Mouse (Mus musculus): ENCODE measurements at regions not wholly inside any gene's neighbourhood (a gene's known extent, or its start where the extent isn't known, plus 50 kb on each side); places are given as distances from the start of the nearest gene placed in this dataset.

- Histone ChIP-seq H3K9me3 (no peaks in the 10 kb centered on the region), H3K4me3 (no peak overlapping the region), H3K27ac (no peak overlapping the region), H3K27me3 (ENCODE audit: poor library complexity, severe bottlenecking) (no peaks in the 10 kb centered on the region), H3K36me3 (replicated peaks) (no peaks in the 10 kb centered on the region), H3K4me1 (peaks cover 20% of the 10 kb centered on the region)
- DNase-seq (ENCODE audit: extremely low spot score, low spot score) = no peak
- 90% methylated on average over 6 of the region's 6 CpGs for WGBS
Measured at GRCm38 (mm10) chr10:91569046-91569445, 387.9 kb upstream of the Tmpo start.

- 0 out of 2 replicates have a peak overlapping the region, but pooled peaks have one; percentile 46 for H3K27ac ChIP-seq
- no peak for DNase-seq (ENCODE audit: extremely low spot score, low spot score)
- WGBS = 47% methylated on average over 7 of the region's 7 CpGs
Measured at GRCm38 (mm10) chr10:91566116-91566774, 385.1 kb upstream of the Tmpo start.

DNA sequence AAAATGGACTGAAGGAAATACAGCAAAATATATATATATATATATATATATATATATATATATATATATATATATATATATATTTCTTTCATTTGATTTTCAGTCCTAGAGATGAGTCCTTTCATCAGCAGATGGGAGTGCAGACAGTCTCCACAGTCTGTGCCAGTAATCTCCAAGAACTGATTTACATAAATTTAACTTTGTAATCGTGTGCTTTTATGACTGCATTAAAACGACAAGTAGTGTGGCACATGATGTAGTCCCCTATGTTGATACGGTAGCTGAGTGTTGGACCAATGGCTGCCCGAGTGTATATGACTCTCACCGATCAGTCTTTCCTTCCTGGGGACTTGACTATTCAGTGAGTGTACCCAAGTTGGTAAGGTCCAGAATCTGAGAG lies 378.2 kb upstream of the Tmpo start:
- H3K9me3 ChIP-seq = no peaks in the 10 kb centered on the region
- H3K27ac ChIP-seq = no peak overlapping the region
- 93% methylated on average over 5 of the region's 5 CpGs for WGBS
- H3K4me3 ChIP-seq = no peak overlapping the region
- H3K4me1 ChIP-seq = no peaks in the 10 kb centered on the region
- H3K36me3 ChIP-seq (replicated peaks) = no peaks in the 10 kb centered on the region
- DNase-seq (ENCODE audit: extremely low spot score, low spot score) = no peak
- H3K27me3 ChIP-seq (ENCODE audit: poor library complexity, severe bottlenecking) = no peaks in the 10 kb centered on the region

More at GRCm38 (mm10) chr10:91566116-91566774, 385.1 kb upstream of the Tmpo start:
- H3K27me3 ChIP-seq (ENCODE audit: poor library complexity, severe bottlenecking) = no peaks in the 10 kb centered on the region
- no peak overlapping the region for H3K4me3 ChIP-seq
- no peaks in the 10 kb centered on the region for H3K36me3 ChIP-seq (replicated peaks)
- H3K4me1 ChIP-seq = peaks cover 12% of the 10 kb centered on the region
- no peaks in the 10 kb centered on the region for H3K9me3 ChIP-seq

GRCm38 (mm10) chr10:91548071-91548470 lies 367.0 kb upstream of the Tmpo start:
- H3K4me3 ChIP-seq = no peak overlapping the region
- H3K4me1 ChIP-seq = peaks cover 25% of the 10 kb centered on the region
- no peaks in the 10 kb centered on the region for H3K36me3 ChIP-seq (replicated peaks)
- H3K27me3 ChIP-seq (ENCODE audit: poor library complexity, severe bottlenecking) = no peaks in the 10 kb centered on the region
- H3K9me3 ChIP-seq = no peaks in the 10 kb centered on the region
- no peak for DNase-seq (ENCODE audit: extremely low spot score, low spot score)
- no peak overlapping the region for H3K27ac ChIP-seq
- 71% methylated on average over 4 of the region's 4 CpGs for WGBS

DNA sequence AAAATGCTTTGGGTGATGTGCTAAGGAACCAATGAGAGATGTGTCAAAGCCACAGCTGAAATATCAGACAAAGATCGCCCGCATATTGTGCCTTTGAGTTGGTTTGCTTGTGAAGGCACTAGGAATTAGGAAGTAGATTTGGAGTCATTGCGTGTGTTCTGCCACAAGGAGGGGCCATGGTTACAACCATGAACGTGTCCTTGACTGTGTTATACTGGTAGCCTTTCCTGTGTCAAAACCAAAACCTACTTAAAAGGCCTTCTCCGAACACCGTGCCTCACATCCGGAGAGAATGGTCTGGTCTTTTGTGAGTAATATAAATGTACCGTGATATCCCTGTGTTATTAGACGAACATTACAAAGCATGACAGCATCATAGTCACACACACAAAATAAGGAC lies 365.0 kb upstream of the Tmpo start:
- Histone ChIP-seq H3K9me3 (no peaks in the 10 kb centered on the region), H3K4me3 (no peak overlapping the region), H3K27ac (no peak overlapping the region), H3K4me1 (peaks cover 39% of the 10 kb centered on the region), H3K27me3 (ENCODE audit: poor library complexity, severe bottlenecking) (no peaks in the 10 kb centered on the region), H3K36me3 (replicated peaks) (no peaks in the 10 kb centered on the region)
- 67% methylated on average over 9 of the region's 9 CpGs for WGBS
- peak; percentile 39 for DNase-seq (ENCODE audit: extremely low spot score, low spot score)

DNA sequence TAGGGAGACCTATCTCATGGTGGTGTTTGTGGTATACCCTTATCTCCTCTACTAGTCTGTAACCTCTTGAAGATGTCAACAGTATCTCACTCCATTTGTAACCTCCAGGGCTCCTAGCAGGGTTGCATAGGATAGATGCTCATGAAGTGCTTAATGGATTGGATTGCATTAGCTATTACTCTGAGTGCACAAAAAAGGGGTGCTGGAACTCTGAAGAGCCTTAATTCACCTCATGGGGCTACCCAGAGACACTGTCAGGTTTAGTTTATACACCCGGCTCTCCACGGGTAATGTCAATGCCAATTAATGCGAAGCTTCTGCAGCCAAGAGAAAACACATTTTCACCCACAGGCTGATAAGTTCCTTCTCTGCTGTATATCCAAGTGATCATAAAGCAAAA lies 364.3 kb upstream of the Tmpo start:
- Histone ChIP-seq H3K9me3 (no peaks in the 10 kb centered on the region), H3K4me1 (peaks cover 39% of the 10 kb centered on the region), H3K27ac (no peak overlapping the region), H3K27me3 (ENCODE audit: poor library complexity, severe bottlenecking) (no peaks in the 10 kb centered on the region), H3K36me3 (replicated peaks) (no peaks in the 10 kb centered on the region), H3K4me3 (no peak overlapping the region)
- no peak for DNase-seq (ENCODE audit: extremely low spot score, low spot score)
- WGBS = 89% methylated on average over 3 of the region's 3 CpGs

DNA sequence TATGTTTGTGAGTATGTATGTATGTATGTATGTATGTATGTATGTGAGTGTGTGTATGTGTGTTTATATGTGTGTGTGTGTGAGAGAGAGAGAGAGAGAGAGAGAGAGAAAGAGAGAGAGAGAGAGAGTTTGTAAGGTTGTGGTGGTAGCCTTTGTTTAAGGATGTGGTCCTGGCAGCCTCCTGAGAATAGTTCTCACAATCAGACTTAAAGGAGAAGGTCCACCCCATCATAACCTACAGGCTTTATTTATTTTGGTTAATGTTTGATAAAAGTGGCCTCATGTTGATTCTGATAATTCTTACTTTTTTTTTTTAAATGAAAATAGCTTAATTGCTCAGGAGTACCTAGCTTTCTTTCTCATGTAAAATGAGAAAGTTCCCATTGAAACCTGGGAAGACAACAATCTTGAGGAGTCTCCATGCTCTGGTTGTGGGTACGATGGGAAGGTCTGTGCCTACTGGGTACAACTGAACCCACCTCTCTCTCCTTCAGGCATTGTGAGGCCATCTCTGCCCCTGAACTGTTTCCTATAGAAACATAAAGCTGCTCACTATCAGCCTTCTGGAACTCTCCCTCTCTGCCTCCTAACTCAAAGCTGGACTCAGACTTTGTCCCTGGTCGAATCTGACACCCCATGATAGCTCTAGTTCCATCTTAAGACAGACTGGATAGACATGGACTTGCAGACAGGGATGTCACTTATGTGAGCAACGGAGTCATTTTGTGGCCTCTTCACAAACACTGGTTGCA lies 362.2 kb upstream of the Tmpo start:
- H3K27me3 ChIP-seq (ENCODE audit: poor library complexity, severe bottlenecking) = no peaks in the 10 kb centered on the region
- H3K4me3 ChIP-seq = no peak overlapping the region
- H3K36me3 ChIP-seq (replicated peaks) = no peaks in the 10 kb centered on the region
- no peaks in the 10 kb centered on the region for H3K9me3 ChIP-seq
- H3K27ac ChIP-seq = no peak overlapping the region
- H3K4me1 ChIP-seq = peaks cover 39% of the 10 kb centered on the region
- WGBS = 87% methylated on average over 3 of the region's 3 CpGs
- no peak for DNase-seq (ENCODE audit: extremely low spot score, low spot score)

GRCm38 (mm10) chr10:91542201-91542604 lies 361.1 kb upstream of the Tmpo start:
- Histone ChIP-seq H3K9me3 (no peaks in the 10 kb centered on the region), H3K27ac (no peak overlapping the region), H3K4me1 (peaks cover 41% of the 10 kb centered on the region), H3K27me3 (ENCODE audit: poor library complexity, severe bottlenecking) (no peaks in the 10 kb centered on the region), H3K36me3 (replicated peaks) (no peaks in the 10 kb centered on the region), H3K4me3 (no peak overlapping the region)
- WGBS = 1% methylated on average over 9 of the region's 9 CpGs
- DNase-seq (ENCODE audit: extremely low spot score, low spot score) = no peak

DNA sequence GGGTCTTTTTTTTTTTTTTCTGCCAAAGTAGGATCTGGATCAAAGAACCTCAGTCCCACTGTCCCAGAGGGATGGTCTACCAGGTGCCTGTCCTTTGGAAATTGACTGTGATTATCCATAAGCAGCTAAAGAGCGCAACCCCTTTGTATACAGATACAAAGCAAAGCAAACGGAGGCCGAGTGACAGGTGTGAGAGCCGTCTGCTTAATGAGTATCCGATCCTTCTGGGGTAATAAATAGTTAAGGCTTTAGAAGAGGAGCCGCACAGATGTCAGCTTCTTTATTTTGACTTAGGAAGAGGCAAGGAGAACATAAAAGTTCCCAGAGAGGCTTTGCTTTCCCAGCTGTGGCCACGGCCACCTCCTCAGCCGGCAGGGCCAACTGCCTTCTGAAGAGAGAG lies 356.1 kb upstream of the Tmpo start:
- Histone ChIP-seq H3K27ac (peak overlapping the region; percentile 4; the same call in 1 of the 2 replicates), H3K27me3 (ENCODE audit: poor library complexity, severe bottlenecking) (no peaks in the 10 kb centered on the region), H3K9me3 (no peaks in the 10 kb centered on the region), H3K4me1 (peaks cover 25% of the 10 kb centered on the region), H3K36me3 (replicated peaks) (no peaks in the 10 kb centered on the region), H3K4me3 (no peak overlapping the region)
- WGBS = 46% methylated on average over 8 of the region's 8 CpGs
- no peak for DNase-seq (ENCODE audit: extremely low spot score, low spot score)

DNA sequence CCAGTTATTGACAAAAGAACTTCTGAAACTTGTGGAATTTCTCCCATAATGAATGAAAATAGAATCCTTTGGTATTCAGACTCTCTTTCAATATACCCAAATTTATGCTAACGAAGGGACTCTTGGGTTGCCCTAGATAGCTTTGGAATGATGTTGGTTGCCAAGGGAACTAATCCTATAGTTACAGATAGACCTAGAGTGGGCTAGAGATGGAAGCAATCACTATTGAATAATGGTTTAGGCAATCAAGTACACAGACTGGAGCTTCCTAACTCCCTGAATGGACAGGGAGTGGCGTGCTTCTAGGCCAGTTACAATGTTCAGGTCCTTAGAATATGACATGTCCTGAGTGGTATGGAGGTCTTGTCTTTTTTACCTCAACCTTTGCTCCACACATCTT lies 354.3 kb upstream of the Tmpo start:
- WGBS = 47% methylated on average over 2 of the region's 2 CpGs
- no peak for DNase-seq (ENCODE audit: extremely low spot score, low spot score)
- Histone ChIP-seq H3K4me1 (peaks cover 17% of the 10 kb centered on the region), H3K4me3 (no peak overlapping the region), H3K36me3 (replicated peaks) (no peaks in the 10 kb centered on the region), H3K27ac (no peak overlapping the region), H3K9me3 (no peaks in the 10 kb centered on the region), H3K27me3 (ENCODE audit: poor library complexity, severe bottlenecking) (no peaks in the 10 kb centered on the region)

GRCm38 (mm10) chr10:91528305-91528704 lies 347.2 kb upstream of the Tmpo start:
- no peaks in the 10 kb centered on the region for H3K9me3 ChIP-seq
- WGBS = 71% methylated on average over 2 of the region's 2 CpGs
- H3K27ac ChIP-seq = no peak overlapping the region
- H3K4me1 ChIP-seq = no peaks in the 10 kb centered on the region
- no peaks in the 10 kb centered on the region for H3K27me3 ChIP-seq (ENCODE audit: poor library complexity, severe bottlenecking)
- no peak overlapping the region for H3K4me3 ChIP-seq
- H3K36me3 ChIP-seq (replicated peaks) = no peaks in the 10 kb centered on the region
- no peak for DNase-seq (ENCODE audit: extremely low spot score, low spot score)

GRCm38 (mm10) chr10:91521168-91521567 lies 340.1 kb upstream of the Tmpo start:
- DNase-seq (ENCODE audit: extremely low spot score, low spot score) = no peak
- no peaks in the 10 kb centered on the region for H3K36me3 ChIP-seq (replicated peaks)
- H3K9me3 ChIP-seq = no peaks in the 10 kb centered on the region
- WGBS = 94% methylated on average over 2 of the region's 2 CpGs
- no peaks in the 10 kb centered on the region for H3K27me3 ChIP-seq (ENCODE audit: poor library complexity, severe bottlenecking)
- no peak overlapping the region for H3K27ac ChIP-seq
- no peak overlapping the region for H3K4me3 ChIP-seq
- H3K4me1 ChIP-seq = peaks cover 4% of the 10 kb centered on the region; the same call in 1 of the 2 replicates

DNA sequence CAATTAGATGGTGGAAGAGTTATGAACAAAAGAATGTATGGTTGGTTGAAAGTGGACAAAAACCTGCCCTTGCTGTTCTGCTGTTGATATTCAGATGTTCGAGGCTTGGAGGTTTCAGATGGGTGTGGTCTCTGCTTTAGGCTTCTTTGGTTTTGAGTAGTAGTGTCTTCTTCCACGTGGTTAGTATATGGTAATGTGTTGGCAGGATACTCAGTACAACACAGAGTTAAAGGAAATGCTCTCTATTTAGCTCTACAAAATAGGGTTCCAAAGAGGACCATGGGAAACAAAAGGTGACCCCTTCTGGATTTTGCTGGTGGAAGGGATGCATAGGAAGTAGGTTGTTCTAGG lies 333.9 kb upstream of the Tmpo start:
- no peaks in the 10 kb centered on the region for H3K36me3 ChIP-seq (replicated peaks)
- no peaks in the 10 kb centered on the region for H3K4me1 ChIP-seq
- no peak overlapping the region for H3K4me3 ChIP-seq
- H3K27me3 ChIP-seq (ENCODE audit: poor library complexity, severe bottlenecking) = no peaks in the 10 kb centered on the region
- 62% methylated on average over 2 of the region's 2 CpGs for WGBS
- no peaks in the 10 kb centered on the region for H3K9me3 ChIP-seq
- no peak overlapping the region for H3K27ac ChIP-seq
- DNase-seq (ENCODE audit: extremely low spot score, low spot score) = no peak

Data from forebrain, embryonic 10.5 days (tissue).